26 mouse cellular contexts compared by ENCODE assay signal in genomic region chr1:92184600-92184999, GRCm38 (mm10).
"Had no signal": no experiment of that assay in that cellular context is flagged by ENCODE, and none has a peak within 500 bp of the region (broad histone marks: within the 10 kb centered on the region; RNA-seq: fewer than 3 reads in every experiment).

No protein-coding gene starts in this region.

- H3K9ac ChIP-seq: embryonic facial prominence, embryonic 12.5 days; embryonic facial prominence, embryonic 13.5 days; embryonic facial prominence, embryonic 15.5 days; forebrain, embryonic 12.5 days; forebrain, embryonic 13.5 days; forebrain, embryonic 15.5 days; forebrain, postnatal 0 days had no signal

- DNase-seq: cerebellum, adult 9-10 months; cerebellum, adult 9-11 months; cerebellum, postnatal 10 days; cerebellum, postnatal 14 days; cerebellum, postnatal 25 days; cerebellum, postnatal 36 days; embryo, embryonic 11 days; forebrain, postnatal 0 days; gastrocnemius, adult 2 months; gastrocnemius, postnatal 10 days; gastrocnemius, postnatal 14 days; gastrocnemius, postnatal 25 days; gastrocnemius, postnatal 36 days; heart, adult 2 months had no signal

- H3K9me3 ChIP-seq: embryonic facial prominence, embryonic 10.5 days; embryonic facial prominence, embryonic 12.5 days; embryonic facial prominence, embryonic 13.5 days; embryonic facial prominence, embryonic 15.5 days; forebrain, embryonic 10.5 days; forebrain, embryonic 12.5 days; forebrain, embryonic 13.5 days; forebrain, embryonic 15.5 days; heart, embryonic 10.5 days had no signal

- H3K4me1 ChIP-seq: embryonic facial prominence, embryonic 12.5 days; embryonic facial prominence, embryonic 13.5 days had no signal

- H3K36me3 ChIP-seq: embryonic facial prominence, embryonic 10.5 days; embryonic facial prominence, embryonic 12.5 days; embryonic facial prominence, embryonic 13.5 days; embryonic facial prominence, embryonic 15.5 days; forebrain, embryonic 10.5 days; forebrain, embryonic 12.5 days; forebrain, embryonic 15.5 days; heart, embryonic 10.5 days had no signal

- H3K4me3 ChIP-seq: embryonic facial prominence, embryonic 10.5 days; embryonic facial prominence, embryonic 12.5 days; embryonic facial prominence, embryonic 13.5 days; embryonic facial prominence, embryonic 15.5 days; erythroblast, embryonic 14.5 days; forebrain, embryonic 10.5 days; forebrain, embryonic 12.5 days; forebrain, embryonic 13.5 days; forebrain, embryonic 15.5 days; gastrocnemius, adult 2 months; heart, adult 2 months; heart, embryonic 10.5 days had no signal

- H3K27ac ChIP-seq: embryonic facial prominence, embryonic 10.5 days; embryonic facial prominence, embryonic 12.5 days; embryonic facial prominence, embryonic 13.5 days; embryonic facial prominence, embryonic 15.5 days; forebrain, embryonic 10.5 days; forebrain, embryonic 12.5 days; forebrain, embryonic 13.5 days; forebrain, embryonic 15.5 days; gastrocnemius, adult 2 months; heart, adult 2 months; heart, embryonic 10.5 days had no signal

- ATAC-seq: forebrain, embryonic 13.5 days; forebrain, embryonic 14.5 days; forebrain, embryonic 15.5 days; forebrain, embryonic 16.5 days; forebrain, postnatal 0 days had no signal

- H3K27me3 ChIP-seq: embryonic facial prominence, embryonic 12.5 days; embryonic facial prominence, embryonic 13.5 days; embryonic facial prominence, embryonic 15.5 days; forebrain, embryonic 12.5 days; forebrain, embryonic 13.5 days; forebrain, embryonic 15.5 days had no signal
